Mouse (Mus musculus) kidney, adult 2 months (tissue): ENCODE measurements at regions not wholly inside any gene's neighbourhood (a gene's known extent, or its start where the extent isn't known, plus 50 kb on each side); places are given as distances from the start of the nearest gene placed in this dataset.

Experiments
- CTCF ChIP-seq: fragments of 200-500 bp; conservative IDR thresholded peaks from 2 replicates; pipeline ENCODE4 v1.5.1; 2011; ENCODE audit warnings: low read depth, mild to moderate bottlenecking, control low read depth, low read length, moderate library complexity, mixed read lengths; ENCODE audit not compliant: insufficient read depth, insufficient read length
- POLR2A ChIP-seq: fragments of 200-500 bp; IDR thresholded peaks from one replicate; pipeline ENCODE4 v1.6.1; 2011; ENCODE audit warnings: low read depth, low read length, control low read depth

- TF ChIP-seq CTCF (no peak), POLR2A (no peak)
Observed at GRCm38 (mm10) chr10:66914288-66914975, 181.5 kb upstream of the Jmjd1c start.
